Mouse (Mus musculus): ENCODE measurements around the gene Ap3b2. TPM values are rescaled to one million over a fixed set of nuclear protein-coding genes. Genes with fewer than 3 reads are reported as not detected.
A peak's percentile ranks its signal among the peaks of the same experiment; 100 is the strongest.

Ap3b2 gene
- polyA plus RNA-seq, 1 experiment from 2014 or later = 82.3 TPM

DNA sequence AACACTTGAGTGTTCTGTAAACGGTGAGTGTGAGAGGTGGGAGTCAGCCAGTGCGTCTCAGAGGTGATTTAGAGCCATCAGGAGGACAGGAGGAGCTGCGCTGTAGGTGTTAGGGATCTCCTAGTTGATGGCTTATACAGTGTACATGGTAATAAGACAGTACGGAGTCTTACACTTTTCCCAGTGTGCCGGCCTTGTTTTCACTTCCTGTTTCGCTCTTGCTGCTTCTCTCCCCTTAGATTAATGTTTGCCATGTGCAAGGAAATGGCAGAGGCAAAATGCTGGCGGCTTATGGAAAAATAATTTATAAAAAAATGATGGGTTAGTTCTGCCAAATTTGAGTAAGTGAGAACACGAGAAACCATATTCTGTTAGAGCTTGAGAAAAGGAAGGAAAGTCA lies 35.2 kb upstream of the Ap3b2 start:
- Histone ChIP-seq H3K9me3 (replicated peaks; ENCODE audit: control insufficient read depth, low read length) (peaks cover under 1% of the 10 kb centered on the region; the same call in 1 of the 2 replicates), H3K27me3 (replicated peaks; ENCODE audit: control insufficient read depth, insufficient read depth, low read length) (no peaks in the 10 kb centered on the region), H3K4me3 (ENCODE audit: low read depth, low read length) (no peak overlapping the region), H3K36me3 (ENCODE audit: control insufficient read depth, insufficient read depth, low read length) (peaks cover 53% of the 10 kb centered on the region), H3K27ac (ENCODE audit: low read depth, low read length) (no peak overlapping the region), H3K9ac (ENCODE audit: low read length) (no peak overlapping the region), H3K4me2 (ENCODE audit: low read length) (no peak overlapping the region), H3K4me1 (ENCODE audit: control insufficient read depth, insufficient read depth, low read length) (peaks cover 11% of the 10 kb centered on the region)
- ATAC-seq (no peak), DNase-seq (ENCODE audit: low spot score) (no peak)
- 96% methylated on average over 8 of the region's 8 CpGs for WGBS

DNA sequence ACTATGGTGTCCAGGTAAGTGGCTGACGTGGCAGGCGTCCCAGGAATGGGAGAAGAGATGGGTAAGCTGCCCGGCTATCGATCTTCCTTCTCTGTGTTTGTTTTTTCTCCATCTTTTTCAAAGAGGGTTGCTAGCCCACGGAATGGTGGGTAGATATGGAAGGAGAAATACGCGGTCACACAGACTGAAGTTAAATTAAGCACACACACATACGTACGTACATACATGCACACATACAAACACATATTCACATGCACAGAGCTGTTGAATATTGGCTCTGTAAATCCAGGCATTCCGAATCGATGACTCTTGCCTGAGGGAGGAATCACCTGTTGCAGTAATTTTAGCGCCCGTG lies 29.9 kb upstream of the Ap3b2 start:
- 9% methylated on average over 13 of the region's 13 CpGs for WGBS
- Histone ChIP-seq H3K4me2 (ENCODE audit: low read length) (peak overlapping the region; percentile 83), H3K9ac (ENCODE audit: low read length) (peak overlapping the region; percentile 62), H3K9me3 (replicated peaks; ENCODE audit: control insufficient read depth, low read length) (no peaks in the 10 kb centered on the region), H3K4me1 (ENCODE audit: control insufficient read depth, insufficient read depth, low read length) (peaks cover 14% of the 10 kb centered on the region), H3K36me3 (ENCODE audit: control insufficient read depth, insufficient read depth, low read length) (peaks cover 9% of the 10 kb centered on the region), H3K4me3 (ENCODE audit: low read depth, low read length) (peak overlapping the region; percentile 56), H3K27ac (ENCODE audit: low read depth, low read length) (peak overlapping the region; percentile 93), H3K27me3 (replicated peaks; ENCODE audit: control insufficient read depth, insufficient read depth, low read length) (no peaks in the 10 kb centered on the region)
- no peak for DNase-seq (ENCODE audit: low spot score)
- no peak; the same call in 1 of the 2 replicates for ATAC-seq

DNA sequence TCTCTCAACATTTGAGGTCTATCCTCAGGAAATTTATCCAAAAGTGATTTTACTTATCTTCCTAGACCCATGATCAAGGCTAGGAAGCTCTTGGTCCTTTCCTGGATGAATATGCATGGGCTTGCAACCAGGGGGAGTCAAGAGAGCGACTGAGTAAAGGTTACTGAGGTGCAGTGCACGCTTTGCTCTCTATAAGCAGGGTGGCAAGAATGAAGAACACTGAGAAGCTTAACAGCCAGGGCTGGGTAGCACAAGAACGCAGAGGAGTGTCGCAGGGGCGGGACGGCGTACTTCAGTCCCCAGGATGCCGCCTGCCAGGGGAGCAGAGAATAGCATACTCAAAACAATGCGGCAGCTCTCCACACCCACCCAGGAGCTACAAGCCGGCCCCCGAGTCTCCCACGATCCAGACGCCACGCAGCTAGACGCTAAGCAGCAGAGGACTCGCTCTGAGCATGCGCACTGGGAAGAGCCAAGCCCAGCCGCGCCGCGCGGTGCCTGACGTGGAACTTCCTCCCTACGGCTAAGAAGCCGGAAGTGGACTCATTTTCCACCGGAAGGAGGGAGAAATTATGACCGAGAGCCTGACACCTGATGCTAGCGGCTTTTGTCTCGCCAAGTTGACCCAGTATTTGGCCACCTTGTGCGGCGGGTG lies 29.4 kb upstream of the Ap3b2 start:
- DNase-seq (ENCODE audit: low spot score) (peak; percentile 99), ATAC-seq (peak; percentile 99)
- Histone ChIP-seq H3K4me3 (ENCODE audit: low read depth, low read length) (peak overlapping the region; percentile 56), H3K9me3 (replicated peaks; ENCODE audit: control insufficient read depth, low read length) (no peaks in the 10 kb centered on the region), H3K9ac (ENCODE audit: low read length) (peak overlapping the region; percentile 78), H3K27ac (ENCODE audit: low read depth, low read length) (peak overlapping the region; percentile 93), H3K4me2 (ENCODE audit: low read length) (peak overlapping the region; percentile 83), H3K36me3 (ENCODE audit: control insufficient read depth, insufficient read depth, low read length) (peaks cover 7% of the 10 kb centered on the region; the same call in 1 of the 2 replicates), H3K4me1 (ENCODE audit: control insufficient read depth, insufficient read depth, low read length) (peaks cover 14% of the 10 kb centered on the region), H3K27me3 (replicated peaks; ENCODE audit: control insufficient read depth, insufficient read depth, low read length) (no peaks in the 10 kb centered on the region)
- under 1% methylated on average over 31 of the region's 31 CpGs for WGBS

DNA sequence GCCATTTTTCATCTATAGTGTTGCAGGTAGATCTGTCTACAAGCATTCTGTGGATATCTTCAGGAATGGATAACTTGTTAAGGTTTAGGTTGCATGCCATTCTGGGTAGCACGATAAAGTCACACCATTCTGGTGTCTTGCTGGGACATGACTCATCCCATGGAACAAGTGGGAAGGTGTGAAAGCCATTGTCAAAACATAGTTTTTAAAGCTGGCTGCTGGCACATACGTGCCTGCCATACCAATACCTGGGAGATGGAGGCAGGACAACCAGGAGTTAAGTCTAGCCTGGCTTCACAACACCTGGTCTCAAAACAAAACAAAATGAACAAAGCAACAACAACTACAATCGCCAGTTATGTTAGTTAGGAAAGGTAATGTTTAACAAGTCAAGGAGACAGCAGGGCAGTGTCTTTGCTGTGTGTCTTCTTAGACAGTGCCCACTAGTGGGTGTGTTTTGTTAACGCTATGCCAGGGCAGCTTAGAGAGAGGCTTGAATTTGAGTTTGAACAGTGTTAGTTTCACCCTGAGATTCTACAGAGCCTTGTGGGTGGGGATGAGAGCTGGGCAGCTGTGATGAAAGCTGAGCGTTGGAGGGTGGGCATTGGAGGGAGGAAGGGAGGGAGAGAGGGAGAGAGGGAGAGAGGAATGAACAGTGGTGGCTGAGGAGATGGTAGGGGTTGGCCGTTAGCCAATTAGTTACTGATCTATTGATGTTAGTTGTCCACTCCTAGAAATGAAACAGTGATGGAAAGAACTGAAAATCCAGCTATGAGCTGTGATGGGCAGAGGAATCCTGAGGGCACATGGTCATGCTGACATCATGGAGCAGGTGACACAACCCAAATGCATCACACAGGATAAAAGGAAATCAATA lies 22.7 kb upstream of the Ap3b2 start:
- no peaks in the 10 kb centered on the region for H3K4me1 ChIP-seq (ENCODE audit: control insufficient read depth, insufficient read depth, low read length)
- H3K9me3 ChIP-seq (replicated peaks; ENCODE audit: control insufficient read depth, low read length) = no peaks in the 10 kb centered on the region
- no peak overlapping the region for H3K9ac ChIP-seq (ENCODE audit: low read length)
- H3K27me3 ChIP-seq (replicated peaks; ENCODE audit: control insufficient read depth, insufficient read depth, low read length) = no peaks in the 10 kb centered on the region
- no peak for DNase-seq (ENCODE audit: low spot score)
- no peak overlapping the region for H3K4me3 ChIP-seq (ENCODE audit: low read depth, low read length)
- no peak overlapping the region for H3K4me2 ChIP-seq (ENCODE audit: low read length)
- H3K36me3 ChIP-seq (ENCODE audit: control insufficient read depth, insufficient read depth, low read length) = no peaks in the 10 kb centered on the region
- no peak for ATAC-seq
- no peak overlapping the region for H3K27ac ChIP-seq (ENCODE audit: low read depth, low read length)
- 78% methylated on average over 6 of the region's 6 CpGs for WGBS

DNA sequence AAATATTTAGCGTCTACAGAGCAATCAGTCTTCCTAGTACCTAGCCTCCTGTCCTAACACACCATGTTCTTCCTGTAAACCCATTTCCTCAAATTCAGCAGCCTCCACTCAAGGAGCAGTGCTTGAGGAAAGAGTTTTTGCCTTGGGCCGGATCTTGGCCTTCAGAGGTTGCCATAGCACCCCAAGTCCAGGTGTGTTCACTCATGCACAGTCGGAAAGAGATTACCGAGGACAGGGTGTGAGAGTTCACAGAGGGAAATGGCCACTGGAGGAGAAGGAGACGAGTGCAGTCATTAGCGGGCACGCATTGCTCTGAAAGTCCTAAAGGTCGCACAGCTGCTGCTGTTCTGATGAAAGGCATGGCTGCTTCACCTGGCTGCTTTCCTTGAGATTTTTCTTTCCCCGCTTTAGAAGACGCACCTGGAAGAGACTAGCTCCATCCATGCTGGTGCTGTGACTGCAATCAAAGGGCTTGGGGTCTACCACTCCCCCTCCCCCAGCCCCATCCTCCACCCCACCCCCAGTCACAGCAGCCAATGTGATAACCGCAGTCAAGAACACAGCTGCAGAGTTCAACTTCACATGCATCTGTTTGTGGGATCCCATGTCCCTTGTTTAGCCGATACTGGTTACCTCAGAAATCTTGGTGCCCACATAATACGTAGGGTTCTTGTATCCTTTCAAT lies 21.3 kb upstream of the Ap3b2 start:
- no peak overlapping the region for H3K4me3 ChIP-seq (ENCODE audit: low read depth, low read length)
- no peaks in the 10 kb centered on the region for H3K36me3 ChIP-seq (ENCODE audit: control insufficient read depth, insufficient read depth, low read length)
- no peak overlapping the region for H3K9ac ChIP-seq (ENCODE audit: low read length)
- H3K4me1 ChIP-seq (ENCODE audit: control insufficient read depth, insufficient read depth, low read length) = no peaks in the 10 kb centered on the region
- ATAC-seq = no peak
- no peak overlapping the region for H3K4me2 ChIP-seq (ENCODE audit: low read length)
- no peaks in the 10 kb centered on the region for H3K9me3 ChIP-seq (replicated peaks; ENCODE audit: control insufficient read depth, low read length)
- H3K27me3 ChIP-seq (replicated peaks; ENCODE audit: control insufficient read depth, insufficient read depth, low read length) = no peaks in the 10 kb centered on the region
- WGBS = 63% methylated on average over 13 of the region's 13 CpGs
- DNase-seq (ENCODE audit: low spot score) = no peak
- H3K27ac ChIP-seq (ENCODE audit: low read depth, low read length) = no peak overlapping the region

DNA sequence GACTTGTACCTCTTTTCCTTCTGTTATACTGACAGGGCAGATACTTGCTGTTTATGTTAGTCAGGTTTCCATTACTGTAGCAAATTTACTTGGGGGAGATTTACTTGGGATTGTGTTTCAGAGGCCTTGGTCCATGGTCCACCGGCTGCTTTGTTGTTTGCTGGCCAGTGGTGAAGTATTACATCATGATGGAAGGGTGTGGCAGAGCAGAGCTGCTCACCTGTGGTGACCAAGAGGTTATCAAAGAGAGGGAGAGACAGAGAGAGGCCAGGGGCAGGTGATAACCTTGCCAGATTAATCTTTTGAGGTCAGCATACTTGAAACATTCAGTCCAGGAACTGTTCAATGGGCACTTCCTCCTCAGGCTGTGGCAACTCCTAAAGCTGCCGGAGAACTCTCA lies 7.3 kb upstream of the Ap3b2 start:
- Histone ChIP-seq H3K27ac (ENCODE audit: low read depth, low read length) (no peak overlapping the region), H3K27me3 (replicated peaks; ENCODE audit: control insufficient read depth, insufficient read depth, low read length) (no peaks in the 10 kb centered on the region), H3K4me3 (ENCODE audit: low read depth, low read length) (no peak overlapping the region), H3K4me1 (ENCODE audit: control insufficient read depth, insufficient read depth, low read length) (no peaks in the 10 kb centered on the region), H3K4me2 (ENCODE audit: low read length) (no peak overlapping the region), H3K9ac (ENCODE audit: low read length) (no peak overlapping the region), H3K9me3 (replicated peaks; ENCODE audit: control insufficient read depth, low read length) (no peaks in the 10 kb centered on the region), H3K36me3 (ENCODE audit: control insufficient read depth, insufficient read depth, low read length) (no peaks in the 10 kb centered on the region)
- ATAC-seq (no peak), DNase-seq (ENCODE audit: low spot score) (no peak)
- 89% methylated on average over 2 of the region's 2 CpGs for WGBS

DNA sequence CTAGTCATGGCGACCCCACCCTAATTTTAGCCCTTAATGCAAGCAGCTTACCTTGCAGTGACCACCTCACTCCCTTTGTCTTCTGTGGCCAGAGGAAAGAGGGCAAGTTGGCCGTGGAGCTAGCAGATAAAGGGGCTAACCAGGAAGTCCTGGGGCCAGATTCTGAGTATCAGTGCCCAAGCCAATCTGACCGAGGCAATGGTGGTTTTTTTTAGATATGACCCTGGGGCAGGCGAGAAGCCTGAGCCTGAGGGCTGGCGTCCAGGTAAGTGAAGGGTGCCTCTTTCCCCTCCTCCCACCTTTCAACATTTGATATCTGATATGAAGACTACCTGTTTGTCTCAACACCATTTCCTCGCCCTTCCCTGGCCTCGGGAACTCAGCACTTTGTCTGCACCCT lies 4.5 kb upstream of the Ap3b2 start, which contains the start of gene BC048679:
Gene BC048679, minus strand, starts transcription at position 101 of the 400 bp plus-strand sequence.
- no peak within 1 kb of the TSS for H3K4me3 ChIP-seq (ENCODE audit: low read depth, low read length)
- no peaks in the 10 kb centered on the region for H3K4me1 ChIP-seq (ENCODE audit: control insufficient read depth, insufficient read depth, low read length)
- 73% methylated on average over 7 of the region's 7 CpGs for WGBS
- H3K27ac ChIP-seq (ENCODE audit: low read depth, low read length) = no peak within 1 kb of the TSS
- H3K9ac ChIP-seq (ENCODE audit: low read length) = no peak within 1 kb of the TSS
- H3K36me3 ChIP-seq (ENCODE audit: control insufficient read depth, insufficient read depth, low read length) = no peaks in the 10 kb centered on the region
- no peak within 1 kb of the TSS for H3K4me2 ChIP-seq (ENCODE audit: low read length)
- no peaks in the 10 kb centered on the region for H3K27me3 ChIP-seq (replicated peaks; ENCODE audit: control insufficient read depth, insufficient read depth, low read length)
- no peak for ATAC-seq
- no peaks in the 10 kb centered on the region for H3K9me3 ChIP-seq (replicated peaks; ENCODE audit: control insufficient read depth, low read length)
- DNase-seq (ENCODE audit: low spot score) = no peak

DNA sequence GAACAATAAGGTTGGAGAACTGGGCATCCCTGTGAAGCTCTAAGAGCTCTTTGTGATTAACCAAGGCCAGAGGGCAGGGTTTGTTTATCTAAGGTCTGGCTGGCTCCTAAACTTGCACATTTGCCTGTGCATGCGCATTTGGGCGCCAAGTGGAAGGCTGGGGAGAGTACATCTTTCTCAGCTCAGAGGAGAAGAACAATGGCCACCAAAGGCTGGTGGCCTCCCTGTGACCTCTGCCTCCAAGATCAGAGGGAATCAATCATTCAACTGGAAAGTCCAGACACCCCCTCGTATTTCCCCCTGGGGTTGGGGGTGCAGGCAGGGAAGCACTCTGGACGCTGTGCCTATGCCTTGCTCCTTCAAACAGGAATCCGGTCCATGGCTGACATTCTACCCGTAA lies 3.4 kb upstream of the Ap3b2 start:
- no peak overlapping the region for H3K4me2 ChIP-seq (ENCODE audit: low read length)
- H3K27me3 ChIP-seq (replicated peaks; ENCODE audit: control insufficient read depth, insufficient read depth, low read length) = no peaks in the 10 kb centered on the region
- no peak overlapping the region for H3K27ac ChIP-seq (ENCODE audit: low read depth, low read length)
- WGBS = 21% methylated on average over 6 of the region's 6 CpGs
- H3K36me3 ChIP-seq (ENCODE audit: control insufficient read depth, insufficient read depth, low read length) = no peaks in the 10 kb centered on the region
- H3K9me3 ChIP-seq (replicated peaks; ENCODE audit: control insufficient read depth, low read length) = no peaks in the 10 kb centered on the region
- DNase-seq (ENCODE audit: low spot score) (no peak), ATAC-seq (no peak)
- no peak overlapping the region for H3K9ac ChIP-seq (ENCODE audit: low read length)
- H3K4me3 ChIP-seq (ENCODE audit: low read depth, low read length) = no peak overlapping the region
- H3K4me1 ChIP-seq (ENCODE audit: control insufficient read depth, insufficient read depth, low read length) = peaks cover 3% of the 10 kb centered on the region; the same call in 1 of the 2 replicates
